Mouse (Mus musculus) inflammation-experienced regulatory T-cells (primary cell): ENCODE results near the gene Hist1h3e. TPM values are rescaled to one million over a fixed set of nuclear protein-coding genes. Genes with fewer than 3 reads are reported as not detected.

Experiments
- polyA plus RNA-seq, 2 experiments: library from polyadenylated mRNA; unstranded; fragments of 100-300 nt; shearing (Covaris generic); gene quantifications; one replicate each; pipeline ENCODE4 v1.2.1; 2017

Gene Hist1h3e
- polyA plus RNA-seq, 2 experiments from 2014 or later = 3.2 to 8.8 TPM

Other genes starting within 250 kb of the Hist1h3e start
- gene Zfp322a, start 193.2 kb downstream of the Hist1h3e start, polyA plus RNA-seq = 10 to 100 TPM; 17.0 to 20.0 TPM
- 10 to 100 TPM in 1 of 2 experiments, 1 to 10 TPM in 1; 9.8 to 10.9 TPM for gene Abt1, start 138.5 kb downstream of the Hist1h3e start, polyA plus RNA-seq
- gene Btn1a1, start 96.5 kb downstream of the Hist1h3e start, polyA plus RNA-seq = 1 to 10 TPM in 1 of 2 experiments, under 1 TPM in 1; 0.16 to 2.6 TPM
- gene Btn2a2, start 73.5 kb downstream of the Hist1h3e start, polyA plus RNA-seq = under 1 TPM in 1 of 2 experiments, not detected in 1; 0.17 TPM
- 10 to 100 TPM in 1 of 2 experiments, 1 to 10 TPM in 1; 7.1 to 14.6 TPM for gene Hist1h4h, start 31.3 kb downstream of the Hist1h3e start, polyA plus RNA-seq
- gene Hist1h2af, start 28.5 kb downstream of the Hist1h3e start, polyA plus RNA-seq = not detected
- gene Hist1h3g, start 26.9 kb downstream of the Hist1h3e start, polyA plus RNA-seq = not detected
- gene Hist1h2bh, start 19.0 kb downstream of the Hist1h3e start, polyA plus RNA-seq = 1 to 10 TPM in 1 of 2 experiments, under 1 TPM in 1; 0.52 to 5.2 TPM
- 1 to 10 TPM; 1.3 to 3.2 TPM for gene Hist1h3f, start 18.3 kb downstream of the Hist1h3e start, polyA plus RNA-seq
- 1 to 10 TPM in 1 of 2 experiments, not detected in 1; 1.4 TPM for gene Hist1h4f, start 10.7 kb downstream of the Hist1h3e start, polyA plus RNA-seq
- 1 to 10 TPM in 1 of 2 experiments, under 1 TPM in 1; 0.99 to 2.4 TPM for gene Hist1h1d, start 9.1 kb downstream of the Hist1h3e start, polyA plus RNA-seq
- gene Hist1h2ae, start 8.9 kb upstream of the Hist1h3e start, polyA plus RNA-seq = 1 to 10 TPM; 4.5 to 6.5 TPM
- 10 to 100 TPM in 1 of 2 experiments, 1 to 10 TPM in 1; 7.3 to 11.3 TPM for gene Hist1h2bg, start 9.0 kb upstream of the Hist1h3e start, polyA plus RNA-seq
- gene Hist1h2bf, start 11.8 kb upstream of the Hist1h3e start, polyA plus RNA-seq = 1 to 10 TPM in 1 of 2 experiments, not detected in 1; 1.5 TPM
- under 1 TPM in 1 of 2 experiments, not detected in 1; 0.35 TPM for gene Hist1h2ad, start 12.0 kb upstream of the Hist1h3e start, polyA plus RNA-seq
- gene Hist1h3d, start 13.4 kb upstream of the Hist1h3e start, polyA plus RNA-seq = under 1 TPM in 1 of 2 experiments, not detected in 1; 0.23 TPM
- gene Hist1h4d, start 19.2 kb upstream of the Hist1h3e start, polyA plus RNA-seq = 10 to 100 TPM; 12.4 to 29.7 TPM
- 1 to 10 TPM; 2.7 to 2.9 TPM for gene Hist1h2be, start 58.8 kb upstream of the Hist1h3e start, polyA plus RNA-seq
- gene Hist1h1e, start 60.2 kb upstream of the Hist1h3e start, polyA plus RNA-seq = 10 to 100 TPM; 13.4 to 19.2 TPM
- 1 to 10 TPM; 2.2 to 4.6 TPM for gene Hist1h2ac, start 121.6 kb upstream of the Hist1h3e start, polyA plus RNA-seq
- gene Hist1h2bc, start 121.8 kb upstream of the Hist1h3e start, polyA plus RNA-seq = 1 to 10 TPM; 6.3 to 8.3 TPM
- under 1 TPM in 1 of 2 experiments, not detected in 1; 0.53 TPM for gene Hist1h1t, start 133.4 kb upstream of the Hist1h3e start, polyA plus RNA-seq
- gene Hist1h4c, start 136.1 kb upstream of the Hist1h3e start, polyA plus RNA-seq = 10 to 100 TPM in 1 of 2 experiments, 1 to 10 TPM in 1; 4.3 to 11.5 TPM
- gene Hfe, start 148.5 kb upstream of the Hist1h3e start, polyA plus RNA-seq = under 1 TPM; 0.75 to 0.92 TPM
- 10 to 100 TPM; 25.5 to 40.4 TPM for gene Hist1h1c, start 176.4 kb upstream of the Hist1h3e start, polyA plus RNA-seq
- not detected for gene Hist1h3c, start 183.2 kb upstream of the Hist1h3e start, polyA plus RNA-seq
- gene Hist1h2bb, start 184.4 kb upstream of the Hist1h3e start, polyA plus RNA-seq = under 1 TPM in 1 of 2 experiments, not detected in 1; 0.80 TPM
- gene Hist1h2ab, start 188.8 kb upstream of the Hist1h3e start, polyA plus RNA-seq = 1 to 10 TPM in 1 of 2 experiments, under 1 TPM in 1; 0.42 to 2.0 TPM
- gene Hist1h3b, start 189.9 kb upstream of the Hist1h3e start, polyA plus RNA-seq = not detected
- 1 to 10 TPM; 6.9 to 9.9 TPM for gene Hist1h4b, start 194.6 kb upstream of the Hist1h3e start, polyA plus RNA-seq
- not detected for gene Hist1h4a, start 198.9 kb upstream of the Hist1h3e start, polyA plus RNA-seq
- gene Hist1h3a, start 200.0 kb upstream of the Hist1h3e start, polyA plus RNA-seq = 10 to 100 TPM in 1 of 2 experiments, 1 to 10 TPM in 1; 5.0 to 15.8 TPM
- 1 to 10 TPM; 1.0 to 1.6 TPM for gene Hist1h1a, start 201.3 kb upstream of the Hist1h3e start, polyA plus RNA-seq
- gene Trim38, start 207.5 kb upstream of the Hist1h3e start, polyA plus RNA-seq = under 1 TPM; 0.07 to 0.47 TPM
- under 1 TPM; 0.04 to 0.13 TPM for gene Slc17a2, start 244.6 kb upstream of the Hist1h3e start, polyA plus RNA-seq